Mouse (Mus musculus) lung, postnatal 10 days (tissue): ENCODE measurements around the gene Mycl.
A peak's percentile ranks its signal among the peaks of the same experiment; 100 is the strongest.
"Not testable (repeated sequence)": the region's sequence is repeated elsewhere in the genome, so short reads cannot be mapped to it uniquely, and the experiment has no call there.

Experiments
- DNase-seq: peaks from one replicate; pipeline ENCODE4 v3.0.0; 2021

The Mycl gene

GRCm38 (mm10) chr4:122981930-122982329 lies 13.5 kb upstream of the Mycl start:
- no peak for DNase-seq

- DNase-seq = no peak
Observed at GRCm38 (mm10) chr4:122982537-122982936, 12.9 kb upstream of the Mycl start.

- DNase-seq = no peak
Observed at GRCm38 (mm10) chr4:122983486-122984261, 11.8 kb upstream of the Mycl start.

- DNase-seq = peak; percentile 82
Observed at GRCm38 (mm10) chr4:122985110-122985509, 10.3 kb upstream of the Mycl start.

DNA sequence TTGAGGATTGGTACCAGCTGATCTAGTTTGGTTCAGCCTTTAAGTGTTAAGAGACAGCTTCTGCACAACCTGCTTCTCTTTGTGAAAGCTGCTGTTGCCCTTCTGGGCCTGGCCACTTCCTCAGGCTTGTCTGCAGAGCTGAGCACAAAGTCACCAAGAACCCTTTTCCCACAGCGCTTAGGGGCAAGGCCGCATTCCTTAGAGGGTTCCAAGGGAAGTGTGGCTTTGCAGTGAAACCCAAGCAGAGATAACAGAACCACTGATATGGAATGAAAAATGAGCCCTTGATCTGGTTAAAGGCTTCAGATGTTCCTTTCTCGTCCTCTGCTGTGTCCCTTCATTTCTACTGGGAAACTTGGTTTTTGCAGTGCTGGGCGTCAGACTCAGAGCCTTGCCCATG lies 8.0 kb upstream of the Mycl start:
- no peak for DNase-seq

DNA sequence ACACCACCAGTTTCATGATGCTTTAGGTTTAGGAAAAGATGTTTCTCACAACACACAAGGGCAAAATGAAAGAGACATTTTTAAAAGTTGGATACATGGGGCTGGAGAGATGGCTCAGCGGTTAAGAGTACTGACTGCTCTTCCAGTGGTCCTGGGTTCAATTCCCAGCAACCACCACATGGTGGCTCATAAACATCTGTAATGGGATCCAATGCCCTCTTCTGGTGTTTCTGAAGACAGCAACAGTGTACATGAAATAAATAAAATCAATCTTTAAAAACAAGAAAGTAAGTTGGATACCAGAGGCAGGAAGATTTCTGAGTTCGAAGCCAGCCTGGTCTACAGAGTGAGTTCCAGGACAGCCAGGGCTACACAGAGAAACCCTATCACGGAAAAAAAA lies 7.4 kb upstream of the Mycl start:
- not testable (repeated sequence) for DNase-seq

- DNase-seq = no peak
Observed at GRCm38 (mm10) chr4:122991177-122991576, 4.3 kb upstream of the Mycl start.

- DNase-seq = no peak
Observed at GRCm38 (mm10) chr4:122992276-122992675, 3.2 kb upstream of the Mycl start.

- peak; percentile 29 for DNase-seq
Observed at GRCm38 (mm10) chr4:122996221-122996617, 767 bp downstream of the Mycl start.

DNA sequence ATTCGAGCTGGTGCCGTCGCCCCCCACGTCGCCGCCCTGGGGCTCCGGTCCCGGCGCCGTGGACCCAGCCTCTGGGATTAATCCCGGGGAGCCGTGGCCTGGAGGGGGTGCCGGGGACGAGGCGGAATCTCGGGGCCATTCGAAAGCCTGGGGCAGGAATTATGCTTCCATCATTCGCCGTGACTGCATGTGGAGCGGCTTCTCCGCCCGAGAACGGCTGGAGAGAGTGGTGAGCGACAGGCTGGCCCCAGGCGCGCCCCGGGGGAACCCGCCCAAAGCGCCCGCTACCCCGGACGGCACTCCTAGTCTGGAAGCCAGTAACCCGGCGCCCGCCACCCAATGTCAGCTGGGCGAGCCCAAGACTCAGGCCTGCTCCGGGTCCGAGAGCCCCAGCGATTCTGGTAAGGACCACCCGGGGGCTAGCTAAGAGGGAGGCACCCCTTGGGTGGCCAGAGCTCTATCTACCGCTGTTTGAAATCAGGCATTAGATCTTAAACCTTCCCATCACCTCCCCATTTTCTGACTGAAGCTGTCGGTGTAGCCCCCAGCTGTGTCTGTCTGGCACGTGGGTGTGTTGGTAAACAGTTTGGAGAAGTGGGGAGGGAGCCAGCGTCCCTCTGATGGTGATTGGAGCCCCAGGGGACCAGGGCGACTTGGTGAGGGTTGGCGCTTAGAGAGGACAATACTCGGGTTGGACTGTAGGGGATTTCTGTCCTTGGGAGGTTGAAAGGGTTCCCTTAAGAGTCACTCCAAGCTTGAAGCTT lies 1.3 kb downstream of the Mycl start:
- peak; percentile 58 for DNase-seq

DNA sequence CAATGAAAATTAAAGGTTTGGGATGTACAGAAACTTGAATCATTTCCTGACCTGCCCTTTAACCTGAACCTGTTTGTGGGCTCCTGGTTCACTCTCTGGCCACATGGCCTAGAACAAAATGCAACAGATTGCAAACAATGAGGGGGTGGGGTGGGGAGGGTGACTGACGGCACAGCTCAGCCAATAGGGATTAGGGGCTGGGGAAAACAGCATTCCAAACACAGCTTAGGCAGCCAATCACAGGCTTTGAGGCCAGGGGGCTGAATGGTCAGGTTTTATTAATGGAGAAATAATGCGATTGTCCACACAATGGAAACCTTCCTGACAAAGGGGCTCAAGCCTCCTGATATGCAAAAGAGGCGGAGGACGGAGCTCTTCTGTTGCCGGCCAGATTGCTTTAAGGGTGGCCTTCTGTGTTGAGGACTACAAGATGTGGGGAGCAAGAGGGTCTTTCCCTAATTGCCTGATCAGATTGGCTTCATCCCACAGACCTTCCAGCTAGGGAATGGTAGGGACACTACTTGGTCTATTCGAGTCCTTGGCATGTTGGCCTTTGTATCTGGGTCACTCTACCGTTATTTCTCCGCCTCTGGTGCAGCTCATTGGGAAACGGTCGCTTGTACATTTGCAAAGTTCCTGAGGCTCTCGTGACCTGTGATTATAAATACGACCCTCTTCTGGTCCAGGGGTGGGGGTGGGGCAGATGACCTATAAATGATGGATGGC lies 3.2 kb downstream of the Mycl start:
- peak; percentile 18 for DNase-seq

- no peak for DNase-seq
Observed at GRCm38 (mm10) chr4:122999263-122999691, 3.8 kb downstream of the Mycl start.

- DNase-seq = no peak
Observed at GRCm38 (mm10) chr4:123000130-123000529, 4.7 kb downstream of the Mycl start.

DNA sequence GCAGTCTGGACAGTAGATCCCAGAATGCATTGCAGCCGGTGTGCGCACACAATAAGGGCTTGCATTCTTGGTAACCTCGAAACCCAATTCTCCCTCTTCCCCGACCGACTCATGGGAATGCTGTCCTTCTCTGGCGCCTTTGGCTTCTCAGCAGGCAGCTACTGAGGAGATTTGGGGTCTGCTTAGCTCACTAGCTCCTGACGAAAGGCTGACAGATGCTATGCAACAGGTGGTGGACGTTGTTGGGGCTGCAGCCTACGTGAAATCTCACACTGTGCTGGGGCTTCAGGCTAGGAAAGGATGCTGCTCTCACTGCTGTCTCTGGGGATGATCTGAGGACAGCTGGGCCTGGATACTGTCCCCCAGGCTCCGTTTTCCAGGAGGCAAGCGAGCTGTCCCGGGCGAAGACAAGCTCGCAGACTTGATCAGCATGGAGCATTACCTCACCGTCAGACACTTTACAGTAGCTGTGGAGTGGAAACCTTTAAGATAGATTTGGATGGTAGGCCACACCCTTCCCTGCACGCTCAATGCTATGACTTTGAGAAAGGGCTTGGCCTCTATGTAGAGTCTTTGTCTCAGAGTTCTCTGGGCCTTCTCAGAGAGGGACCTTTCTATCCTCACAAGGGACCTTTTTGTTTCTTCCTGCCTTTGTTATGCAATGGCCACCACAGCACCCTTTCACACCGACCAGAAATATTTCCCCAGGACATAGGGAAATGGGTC lies 5.3 kb downstream of the Mycl start:
- DNase-seq = no peak

GRCm38 (mm10) chr4:123005054-123005966 lies 9.9 kb downstream of the Mycl start:
- DNase-seq = peak; percentile 44

DNA sequence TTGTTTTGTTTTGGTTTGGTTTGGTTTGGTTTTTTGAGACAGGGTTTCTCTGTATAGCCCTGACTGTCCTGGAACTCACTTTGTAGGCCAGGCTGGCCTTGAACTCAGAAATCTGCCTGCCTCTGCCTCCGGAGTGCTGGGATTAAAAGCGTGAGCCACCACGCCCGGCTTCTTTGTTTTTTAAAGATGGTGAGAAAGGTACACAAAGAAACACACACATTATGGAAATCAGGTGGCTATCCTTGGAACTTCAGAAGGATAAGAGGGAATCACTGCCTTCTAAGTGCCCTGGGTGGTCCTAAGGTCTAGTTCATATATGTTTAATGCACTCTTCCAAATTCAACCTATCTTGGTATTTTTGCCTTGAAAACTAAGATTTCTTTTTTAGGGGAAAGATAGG lies 17.0 kb downstream of the Mycl start:
- DNase-seq = not testable (repeated sequence)

- no peak for DNase-seq
Observed at GRCm38 (mm10) chr4:123013346-123013945, 18.0 kb downstream of the Mycl start.

DNA sequence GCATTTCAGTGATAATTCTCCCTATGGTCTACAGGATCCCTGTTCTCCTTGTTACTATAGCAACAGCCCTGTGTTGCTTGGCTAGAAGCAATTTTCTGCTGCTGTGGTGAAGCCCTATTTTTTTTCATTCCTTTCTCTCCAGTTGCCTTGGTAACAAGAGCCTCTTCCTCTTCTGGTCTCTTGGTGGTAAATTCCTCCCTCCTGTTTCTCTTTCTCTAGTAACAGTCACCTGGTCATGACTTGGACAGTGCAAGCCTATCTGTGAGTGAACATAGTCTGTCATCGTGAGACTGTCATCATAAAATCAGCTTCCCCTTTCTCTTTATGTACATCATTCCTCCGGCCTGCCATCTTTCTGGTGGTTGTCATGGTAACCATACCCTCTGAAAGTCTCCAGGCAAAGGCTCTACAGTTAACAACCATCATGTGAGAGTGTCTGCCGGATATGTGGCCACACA lies 18.5 kb downstream of the Mycl start:
- no peak for DNase-seq

DNA sequence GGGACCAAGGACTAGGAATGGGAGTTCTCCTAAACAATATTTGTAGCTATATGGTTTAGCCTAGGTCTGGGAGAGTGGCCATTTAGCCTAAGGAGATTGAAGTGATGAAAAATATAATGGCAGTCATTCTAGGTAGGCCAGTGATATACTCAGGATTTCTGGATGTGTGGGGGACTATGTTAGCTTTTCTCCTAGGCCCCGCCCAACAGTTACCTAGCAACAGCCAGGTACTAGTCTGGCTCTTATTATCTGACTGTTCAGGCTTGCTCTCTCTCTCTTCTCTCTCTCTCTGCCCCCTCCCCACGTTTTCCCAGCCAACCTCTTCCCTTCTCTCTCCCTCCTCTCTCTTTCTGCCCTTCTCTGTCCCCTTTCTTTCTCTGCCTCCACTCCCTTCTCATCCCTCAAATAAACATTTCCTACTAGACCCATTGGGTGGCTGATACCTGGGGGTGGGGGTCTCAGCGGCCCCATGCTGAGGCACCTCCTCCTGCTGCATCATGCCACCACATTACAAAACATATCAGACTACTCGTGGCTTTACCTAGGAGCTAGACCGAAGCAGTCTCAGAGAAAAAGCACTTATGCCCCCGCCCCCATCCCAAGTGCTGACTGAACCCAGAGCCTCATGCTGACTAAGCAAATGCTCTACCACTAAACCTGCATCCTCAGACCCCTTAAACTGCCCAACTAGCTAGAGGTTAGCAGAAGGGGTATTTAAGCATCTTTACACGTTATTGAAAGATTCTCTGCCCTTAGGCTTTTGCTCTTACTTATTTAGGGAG lies 19.2 kb downstream of the Mycl start:
- no peak for DNase-seq

DNA sequence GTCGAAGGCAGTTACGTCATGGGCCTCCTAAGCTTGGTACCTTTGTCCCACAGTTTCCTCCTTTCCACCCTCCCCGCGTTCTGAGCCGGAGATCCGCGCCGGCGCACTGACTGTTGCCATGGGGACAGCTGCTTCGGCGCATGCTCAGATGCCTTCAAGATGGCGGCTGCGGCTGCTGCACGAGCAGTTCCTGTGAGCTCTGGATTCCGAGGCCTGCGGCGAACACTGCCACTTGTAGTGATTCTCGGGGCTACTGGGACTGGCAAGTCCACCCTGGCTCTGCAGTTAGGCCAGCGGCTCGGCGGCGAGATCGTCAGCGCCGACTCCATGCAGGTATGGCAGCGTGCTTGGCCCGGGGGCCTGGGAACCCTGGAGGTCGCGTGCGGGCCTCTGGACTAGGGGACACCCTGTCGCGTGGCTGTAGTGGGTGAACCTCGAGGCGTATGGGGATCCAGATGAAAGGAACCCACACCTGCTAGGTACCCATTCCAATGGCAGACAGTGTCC lies 21.1 kb downstream of the Mycl start, which contains the start of gene Trit1:
Gene Trit1 (plus strand): TSS at position 147 of the 507 bp plus-strand sequence.
- DNase-seq = peak; percentile 96
